Mouse (Mus musculus) lung, adult 2 months (tissue): ENCODE data around the gene Dtd1.

Experiments used
- CTCF ChIP-seq: fragments of 200-500 bp; IDR thresholded peaks from 2 replicates; pipeline ENCODE4 v1.5.1; 2011; ENCODE audit warnings: mild to moderate bottlenecking, low read length, control low read depth; ENCODE audit not compliant: insufficient read depth
- POLR2A ChIP-seq: fragments of 200-500 bp; IDR thresholded peaks from 2 replicates; pipeline ENCODE4 v1.6.1; 2011; ENCODE audit warnings: low read depth, mild to moderate bottlenecking, control low read depth, low read length, borderline replicate concordance; ENCODE audit errors: extremely low read depth

DNA sequence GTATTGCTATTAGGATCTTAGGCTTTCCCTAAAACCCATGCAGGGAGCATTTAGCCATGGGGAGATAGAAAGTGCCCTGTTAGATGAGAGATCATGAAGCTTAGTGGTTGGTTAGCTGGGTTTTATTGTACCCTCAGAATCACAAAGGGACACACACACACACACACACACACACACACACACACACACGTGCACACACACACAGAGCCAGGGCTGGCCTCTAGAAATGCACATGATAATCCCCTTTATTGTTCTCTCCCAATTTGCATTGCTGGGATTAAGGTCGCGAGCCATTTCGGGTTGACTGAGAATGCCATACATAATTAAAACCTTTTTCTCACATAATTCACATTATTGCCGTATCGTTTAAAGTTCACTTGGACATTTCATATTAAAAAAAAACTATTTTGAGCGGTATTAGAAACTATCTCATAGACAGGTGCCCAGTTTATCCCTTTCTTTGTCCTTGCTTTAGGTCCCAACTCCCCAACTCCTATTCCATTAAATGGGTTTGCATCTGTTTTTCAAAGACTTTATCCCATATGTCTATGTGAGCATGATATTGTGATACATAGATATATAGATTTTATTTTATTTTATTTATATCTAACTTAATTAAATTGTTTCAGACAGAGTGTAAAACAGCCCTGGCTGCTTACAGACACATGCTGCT lies 164.6 kb downstream of the Dtd1 start:
- TF ChIP-seq POLR2A (no peak), CTCF (no peak)
